ENCODE assay signal across 8 mouse cellular contexts in genomic region chr13:4608961-4609409, GRCm38 (mm10). TPM values are rescaled to one million over a fixed set of nuclear protein-coding genes. Genes with fewer than 3 reads are reported as not detected.
DNase-seq lines count a peak whose midpoint lies in the region; ATAC-seq lines count a peak whose summit lies in the region.

TSS of gene Akr1e1 (minus strand) at chr13:4609174.

- 6% methylated on average over 10 of the region's 10 CpGs for WGBS in hindbrain, embryonic 11.5 days

- peak; percentile 100 for ATAC-seq in hindbrain, embryonic 11.5 days (ENCODE audit: low FRiP score)

- H3K27me3 ChIP-seq in hindbrain, embryonic 11.5 days (ENCODE audit: control insufficient read depth, insufficient read depth, low read length), result no peaks in the 10 kb centered on the region

- no peaks in the 10 kb centered on the region for H3K36me3 ChIP-seq in hindbrain, embryonic 11.5 days (ENCODE audit: control insufficient read depth, insufficient read depth, low read length)

- H3K4me2 ChIP-seq in hindbrain, embryonic 11.5 days (replicated peaks; ENCODE audit: low read depth, low read length), result peak within 1 kb of the TSS; percentile 43

- no peaks in the 10 kb centered on the region for H3K9me3 ChIP-seq in hindbrain, embryonic 11.5 days (ENCODE audit: control insufficient read depth, low read length)

- peak within 1 kb of the TSS; percentile 60 for H3K4me3 ChIP-seq in hindbrain, embryonic 11.5 days (ENCODE audit: low read depth, low read length)

- H3K27ac ChIP-seq in hindbrain, embryonic 11.5 days (ENCODE audit: low read depth, low read length), result no peak within 1 kb of the TSS; the same call in 1 of the 2 replicates

- H3K4me1 ChIP-seq in hindbrain, embryonic 11.5 days (replicated peaks; ENCODE audit: control insufficient read depth, insufficient read depth, low read length), result no peaks in the 10 kb centered on the region

- DNase-seq in Muller cell, postnatal 12 days (ENCODE audit: inconsistent ontology term), result peak; percentile 92
- peak; percentile 96 for DNase-seq in cerebellum, adult 9-11 months
- DNase-seq in frontal cortex, adult 2 months (ENCODE audit: extremely low spot score in 1 of 2, low spot score in 1 of 2), result peak; percentile 92 to 95
- DNase-seq in hindbrain, embryonic 11.5 days (ENCODE audit: low spot score), result peak; percentile 83
- peak; percentile 84 to 86 for DNase-seq in layer of hippocampus, postnatal 10 days (ENCODE audit: low spot score in 2 of 2)
- DNase-seq in lung, postnatal 10 days, result peak; percentile 95
- peak; percentile 81 for DNase-seq in ovary, postnatal 36 days (ENCODE audit: low spot score)
- peak; percentile 70 for DNase-seq in thymus, postnatal 25 days

- peak within 1 kb of the TSS; percentile 69 for H3K9ac ChIP-seq in hindbrain, embryonic 11.5 days (ENCODE audit: low read depth, low read length)

RNA-seq across cellular contexts. Expression of gene Akr1e1, which starts in this region (rescaled TPM):
- 19.4 and 23.6 TPM in 2 replicates for polyA plus RNA-seq in frontal cortex, adult 2 months (2012; rRNA removed)
- polyA plus RNA-seq in hindbrain, embryonic 11.5 days (2014; fragmentation: Nextera tagmentation; extraction: Ambion mirVana), result 45.9 and 47.8 TPM in 2 replicates
- 10 to 100 TPM; 13.7 to 16.1 TPM for total RNA-seq in layer of hippocampus, postnatal 10 days (2021)
